Mouse (Mus musculus) kidney, embryonic 14.5 days (tissue): ENCODE measurements around the gene Egln2. TPM values are rescaled to one million over a fixed set of nuclear protein-coding genes. Genes with fewer than 3 reads are reported as not detected.
A peak's percentile ranks its signal among the peaks of the same experiment; 100 is the strongest.

Experiments used
- ATAC-seq: fragments of 200-750 bp; cut with Nextera tagmentation; 2 replicates; pipeline ENCODE4 v1.8.0; 2017; ENCODE audit warnings: moderate number of reproducible peaks, mild to moderate bottlenecking, moderate TSS enrichment, moderate library complexity; ENCODE audit not compliant: low FRiP score, low TSS enrichment
- H3K27ac ChIP-seq: fragments of 300-500 bp; sonication (generic); 2 replicates; pipeline ENCODE4 v1.5.1; 2014; ENCODE audit warnings: low read depth, mild to moderate bottlenecking, low read length, moderate library complexity, mixed read lengths
- H3K27me3 ChIP-seq: fragments of 300-500 bp; sonication (generic); 2 replicates; pipeline ENCODE4 v1.6.1; 2014; ENCODE audit warnings: mild to moderate bottlenecking, low read length; ENCODE audit not compliant: control insufficient read depth, insufficient read depth
- H3K36me3 ChIP-seq: fragments of 300-500 bp; sonication (generic); 2 replicates; pipeline ENCODE4 v1.6.1; 2014; ENCODE audit warnings: low read length, mixed read lengths; ENCODE audit not compliant: control insufficient read depth, insufficient read depth
- H3K4me1 ChIP-seq: fragments of 300-500 bp; sonication (generic); 2 replicates; pipeline ENCODE4 v1.6.1; 2014; ENCODE audit warnings: low read length, mixed read lengths; ENCODE audit not compliant: control insufficient read depth, insufficient read depth
- H3K4me2 ChIP-seq: fragments of 300-500 bp; sonication (generic); replicated peaks from 2 replicates; pipeline ENCODE4 v1.6.1; 2014; ENCODE audit warnings: low read depth, mild to moderate bottlenecking, low read length
- H3K4me3 ChIP-seq: fragments of 300-500 bp; sonication (generic); 2 replicates; pipeline ENCODE4 v1.5.1; 2014; ENCODE audit warnings: mild to moderate bottlenecking, low read length
- H3K9ac ChIP-seq: fragments of 300-500 bp; sonication (generic); 2 replicates; pipeline ENCODE4 v1.6.1; 2014; ENCODE audit warnings: low read depth, mild to moderate bottlenecking, low read length, moderate library complexity
- H3K9me3 ChIP-seq: fragments of 300-500 bp; sonication (generic); 2 replicates; pipeline ENCODE4 v1.6.1; 2016; ENCODE audit warnings: low read length; ENCODE audit not compliant: control insufficient read depth
- WGBS: fragments of 180-500 bp; shearing (Covaris S2); extraction: QIAGEN DNeasy Blood & Tissue Kit; methylation state at CpG from one replicate; pipeline ENCODE4 v1.1.7; 2014; 5-methylcytosine and 5-hydroxymethylcytosine counted together
- polyA plus RNA-seq: library from polyadenylated mRNA; unstranded; fragments of >200 nt; fragmentation: Nextera tagmentation; extraction: Ambion mirVana; gene quantifications from 2 replicates; pipeline ENCODE4 v1.2.1, GENCODE M21; 2014

Gene Egln2
- polyA plus RNA-seq, 1 experiment from 2014 or later, result 37.8 TPM

GRCm38 (mm10) chr7:27131387-27131786 is 35.2 kb downstream of the Egln2 start:
- WGBS, result 60% methylated on average over 2 of the region's 2 CpGs
- ATAC-seq, result no peak
- Histone ChIP-seq H3K4me2 (no peak overlapping the region), H3K9me3 (peaks cover 2% of the 10 kb centered on the region; the same call in 1 of the 2 replicates), H3K4me3 (no peak overlapping the region), H3K27ac (no peak overlapping the region), H3K27me3 (no peaks in the 10 kb centered on the region), H3K36me3 (no peaks in the 10 kb centered on the region), H3K9ac (no peak overlapping the region), H3K4me1 (no peaks in the 10 kb centered on the region)

- Histone ChIP-seq H3K9ac (no peak overlapping the region), H3K4me2 (no peak overlapping the region), H3K36me3 (no peaks in the 10 kb centered on the region), H3K4me3 (no peak overlapping the region), H3K4me1 (no peaks in the 10 kb centered on the region), H3K27me3 (no peaks in the 10 kb centered on the region), H3K27ac (no peak overlapping the region), H3K9me3 (peaks cover 2% of the 10 kb centered on the region; the same call in 1 of the 2 replicates)
- no peak for ATAC-seq
- 88% methylated on average over 22 of the region's 22 CpGs for WGBS
Measured at GRCm38 (mm10) chr7:27130521-27131370, 35.9 kb downstream of the Egln2 start.

DNA sequence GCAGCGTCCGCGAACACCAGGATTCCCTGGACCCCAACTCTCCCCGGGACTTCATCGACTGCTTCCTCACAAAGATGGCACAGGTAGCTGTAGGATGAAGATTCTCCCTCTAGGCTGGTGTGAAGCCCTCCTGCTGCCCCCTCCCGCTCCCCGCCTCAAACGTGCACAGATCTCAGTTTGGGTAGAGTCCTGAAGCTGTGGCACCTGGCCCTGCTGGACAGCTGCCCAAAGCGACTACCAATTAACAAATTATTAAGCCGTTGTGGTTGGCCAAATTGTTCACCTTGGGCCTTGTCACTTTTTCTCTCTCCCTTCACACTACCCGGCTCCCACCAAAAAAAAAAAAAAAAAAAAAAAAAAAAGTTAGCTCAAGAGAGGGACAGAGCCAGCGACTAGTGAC is 36.8 kb downstream of the Egln2 start:
- Histone ChIP-seq H3K9ac (no peak overlapping the region), H3K4me1 (no peaks in the 10 kb centered on the region), H3K4me3 (no peak overlapping the region), H3K4me2 (no peak overlapping the region), H3K9me3 (peaks cover 2% of the 10 kb centered on the region; the same call in 1 of the 2 replicates), H3K36me3 (no peaks in the 10 kb centered on the region), H3K27ac (no peak overlapping the region), H3K27me3 (no peaks in the 10 kb centered on the region)
- WGBS, result 88% methylated on average over 12 of the region's 12 CpGs
- no peak for ATAC-seq

- 90% methylated on average over 13 of the region's 13 CpGs for WGBS
- H3K4me3 ChIP-seq, result no peak overlapping the region
- H3K27me3 ChIP-seq, result no peaks in the 10 kb centered on the region
- peaks cover 2% of the 10 kb centered on the region; the same call in 1 of the 2 replicates for H3K9me3 ChIP-seq
- no peaks in the 10 kb centered on the region for H3K36me3 ChIP-seq
- no peak for ATAC-seq
- H3K4me2 ChIP-seq, result no peak overlapping the region
- no peak overlapping the region for H3K27ac ChIP-seq
- no peaks in the 10 kb centered on the region for H3K4me1 ChIP-seq
- no peak overlapping the region for H3K9ac ChIP-seq
Measured at GRCm38 (mm10) chr7:27128946-27129345, 37.7 kb downstream of the Egln2 start.

DNA sequence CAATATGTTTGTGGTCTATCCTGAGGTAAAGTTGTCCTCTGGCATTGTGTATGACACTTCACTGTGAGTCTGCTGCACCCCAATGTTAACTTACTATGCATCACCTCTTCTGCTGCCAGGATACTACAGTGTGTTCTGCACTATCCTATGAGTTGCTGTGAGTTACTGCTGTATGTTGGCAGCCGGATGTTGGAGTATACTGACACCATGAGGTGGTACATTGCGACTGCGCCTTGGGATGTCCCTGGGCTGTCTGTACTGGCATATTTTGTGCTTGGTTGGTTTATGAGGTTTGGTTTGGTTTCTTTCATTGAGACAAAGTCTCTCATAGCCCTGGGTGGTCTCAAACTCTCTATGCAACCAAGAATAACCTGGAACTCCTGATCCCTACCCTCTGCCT is 38.4 kb downstream of the Egln2 start:
- no peaks in the 10 kb centered on the region for H3K27me3 ChIP-seq
- no peak overlapping the region for H3K4me3 ChIP-seq
- peaks cover 2% of the 10 kb centered on the region; the same call in 1 of the 2 replicates for H3K9me3 ChIP-seq
- H3K4me1 ChIP-seq, result no peaks in the 10 kb centered on the region
- H3K36me3 ChIP-seq, result no peaks in the 10 kb centered on the region
- no peak overlapping the region for H3K9ac ChIP-seq
- peak; percentile 68; the same call in 1 of the 2 replicates for ATAC-seq
- H3K4me2 ChIP-seq, result no peak overlapping the region
- no peak overlapping the region for H3K27ac ChIP-seq
- 51% methylated on average over 3 of the region's 3 CpGs for WGBS

GRCm38 (mm10) chr7:27124969-27125368 is 41.6 kb downstream of the Egln2 start:
- Histone ChIP-seq H3K36me3 (no peaks in the 10 kb centered on the region), H3K4me2 (no peak overlapping the region), H3K4me1 (no peaks in the 10 kb centered on the region), H3K4me3 (no peak overlapping the region), H3K27ac (no peak overlapping the region), H3K27me3 (no peaks in the 10 kb centered on the region), H3K9me3 (no peaks in the 10 kb centered on the region), H3K9ac (no peak overlapping the region)
- no peak for ATAC-seq
- 88% methylated on average over 4 of the region's 4 CpGs for WGBS

DNA sequence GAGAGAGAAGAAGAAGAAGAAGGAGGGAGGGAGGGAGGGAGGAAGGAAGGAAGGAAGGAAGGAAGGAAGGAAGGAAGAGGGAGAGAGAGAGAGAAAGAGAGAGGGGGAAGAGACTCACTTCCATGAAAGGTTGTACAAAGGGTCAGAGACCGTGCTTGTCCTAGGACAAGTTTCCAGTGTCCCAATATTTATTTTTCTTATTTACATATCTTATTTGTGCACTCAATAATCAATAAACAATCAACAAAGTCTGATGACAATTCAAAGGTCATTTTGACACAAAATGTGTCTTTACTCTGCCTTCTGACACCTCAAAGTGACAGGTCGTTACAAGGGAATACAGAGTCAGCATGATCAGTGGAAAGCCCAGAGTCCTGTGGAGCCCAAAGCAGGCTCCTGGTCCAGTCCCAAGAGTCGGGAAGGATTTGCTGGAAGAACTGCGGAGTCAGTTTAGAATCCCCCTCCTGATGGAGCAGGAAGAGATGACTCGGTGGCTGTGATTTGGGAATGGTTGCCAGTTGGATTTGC is 42.2 kb downstream of the Egln2 start:
- ATAC-seq, result no peak
- no peak overlapping the region for H3K9ac ChIP-seq
- no peaks in the 10 kb centered on the region for H3K36me3 ChIP-seq
- H3K27me3 ChIP-seq, result no peaks in the 10 kb centered on the region
- H3K4me3 ChIP-seq, result no peak overlapping the region
- no peak overlapping the region for H3K27ac ChIP-seq
- H3K4me2 ChIP-seq, result no peak overlapping the region
- no peaks in the 10 kb centered on the region for H3K4me1 ChIP-seq
- 73% methylated on average over 5 of the region's 5 CpGs for WGBS
- H3K9me3 ChIP-seq, result no peaks in the 10 kb centered on the region

GRCm38 (mm10) chr7:27119676-27120075 is 46.9 kb downstream of the Egln2 start, which contains the start of gene Cyp2f2:
TSS of gene Cyp2f2 (plus strand) at chr7:27119909.
- Histone ChIP-seq H3K4me1 (no peaks in the 10 kb centered on the region), H3K9ac (no peak within 1 kb of the TSS), H3K36me3 (no peaks in the 10 kb centered on the region), H3K4me3 (no peak within 1 kb of the TSS), H3K27ac (no peak within 1 kb of the TSS), H3K9me3 (no peaks in the 10 kb centered on the region), H3K4me2 (no peak within 1 kb of the TSS), H3K27me3 (no peaks in the 10 kb centered on the region)
- no peak for ATAC-seq

GRCm38 (mm10) chr7:27118033-27118511 is 48.5 kb downstream of the Egln2 start:
- Histone ChIP-seq H3K27me3 (no peaks in the 10 kb centered on the region), H3K9me3 (no peaks in the 10 kb centered on the region), H3K27ac (no peak overlapping the region), H3K4me1 (no peaks in the 10 kb centered on the region), H3K9ac (no peak overlapping the region), H3K4me3 (no peak overlapping the region), H3K4me2 (no peak overlapping the region), H3K36me3 (no peaks in the 10 kb centered on the region)
- 72% methylated on average over 4 of the region's 4 CpGs for WGBS
- ATAC-seq, result peak; percentile 71; the same call in 1 of the 2 replicates
